Mouse (Mus musculus): ENCODE data around the gene Hectd4. TPM values are rescaled to one million over a fixed set of nuclear protein-coding genes. Genes with fewer than 3 reads are reported as not detected.
"Not testable (repeated sequence)": the region's sequence is repeated elsewhere in the genome, so short reads cannot be mapped to it uniquely, and the experiment has no call there.

Hectd4 gene
- polyA plus RNA-seq, 1 experiment from 2014 or later, result 35.4 TPM

- DNase-seq, result no peak
- WGBS, result 79% methylated on average over 1 of the region's 1 CpGs
These were observed 17.6 kb upstream of the Hectd4 start for GRCm38 (mm10) chr5:121202467-121202866.

GRCm38 (mm10) chr5:121204132-121205089 is 15.6 kb upstream of the Hectd4 start, which contains the start of gene Rpl6:
TSS of gene Rpl6 (plus strand) at chr5:121204481.
- Histone ChIP-seq H3K9me3 (ENCODE audit: control insufficient read depth, low read length) (no peaks in the 10 kb centered on the region), H3K27me3 (ENCODE audit: control insufficient read depth, insufficient read depth, low read length) (no peaks in the 10 kb centered on the region), H3K4me2 (ENCODE audit: low read length) (peak within 1 kb of the TSS; percentile 81), H3K9ac (replicated peaks; ENCODE audit: low read length) (peak within 1 kb of the TSS; percentile 97), H3K36me3 (ENCODE audit: control insufficient read depth, insufficient read depth, low read length) (peaks cover 40% of the 10 kb centered on the region), H3K27ac (replicated peaks; ENCODE audit: low read depth, low read length) (peak within 1 kb of the TSS; percentile 85), H3K4me3 (replicated peaks; ENCODE audit: low read depth, low read length) (peak within 1 kb of the TSS; percentile 96), H3K4me1 (ENCODE audit: control insufficient read depth, insufficient read depth, low read length) (peaks cover 6% of the 10 kb centered on the region; the same call in 1 of the 2 replicates)
- ATAC-seq (ENCODE audit: low FRiP score, low TSS enrichment) (peak; percentile 90), DNase-seq (peak; percentile 93)
- 2% methylated on average over 52 of the region's 52 CpGs for WGBS

More at GRCm38 (mm10) chr5:121202467-121202866, 17.6 kb upstream of the Hectd4 start:
- Histone ChIP-seq H3K36me3 (ENCODE audit: control insufficient read depth, insufficient read depth, low read length) (peaks cover 20% of the 10 kb centered on the region), H3K4me2 (ENCODE audit: low read length) (no peak overlapping the region), H3K9ac (replicated peaks; ENCODE audit: low read length) (no peak overlapping the region), H3K4me3 (replicated peaks; ENCODE audit: low read depth, low read length) (no peak overlapping the region), H3K27me3 (ENCODE audit: control insufficient read depth, insufficient read depth, low read length) (no peaks in the 10 kb centered on the region), H3K4me1 (ENCODE audit: control insufficient read depth, insufficient read depth, low read length) (peaks cover 6% of the 10 kb centered on the region; the same call in 1 of the 2 replicates), H3K9me3 (ENCODE audit: control insufficient read depth, low read length) (no peaks in the 10 kb centered on the region), H3K27ac (replicated peaks; ENCODE audit: low read depth, low read length) (no peak overlapping the region)
- ATAC-seq (ENCODE audit: low FRiP score, low TSS enrichment), result no peak

GRCm38 (mm10) chr5:121205537-121206130 is 14.4 kb upstream of the Hectd4 start:
- H3K27ac ChIP-seq (replicated peaks; ENCODE audit: low read depth, low read length); DNase-seq; H3K9me3 ChIP-seq (ENCODE audit: control insufficient read depth, low read length); H3K4me3 ChIP-seq (replicated peaks; ENCODE audit: low read depth, low read length); H3K27me3 ChIP-seq (ENCODE audit: control insufficient read depth, insufficient read depth, low read length); H3K9ac ChIP-seq (replicated peaks; ENCODE audit: low read length); ATAC-seq (ENCODE audit: low FRiP score, low TSS enrichment); H3K4me1 ChIP-seq (ENCODE audit: control insufficient read depth, insufficient read depth, low read length): not testable (repeated sequence)
- WGBS, result 83% methylated on average over 8 of the region's 10 CpGs
- peak overlapping the region; percentile 81 for H3K4me2 ChIP-seq (ENCODE audit: low read length)
- H3K36me3 ChIP-seq (ENCODE audit: control insufficient read depth, insufficient read depth, low read length), result peaks cover 52% of the 10 kb centered on the region

- no peak overlapping the region for H3K4me2 ChIP-seq (ENCODE audit: low read length)
- no peak overlapping the region for H3K27ac ChIP-seq (replicated peaks; ENCODE audit: low read depth, low read length)
- DNase-seq (no peak), ATAC-seq (ENCODE audit: low FRiP score, low TSS enrichment) (no peak)
- H3K4me3 ChIP-seq (replicated peaks; ENCODE audit: low read depth, low read length), result no peak overlapping the region
- H3K4me1 ChIP-seq (ENCODE audit: control insufficient read depth, insufficient read depth, low read length), result peaks cover 6% of the 10 kb centered on the region; the same call in 1 of the 2 replicates
- 84% methylated on average over 9 of the region's 9 CpGs for whole genome bisulfite sequencing
- no peak overlapping the region for H3K9ac ChIP-seq (replicated peaks; ENCODE audit: low read length)
- H3K9me3 ChIP-seq (ENCODE audit: control insufficient read depth, low read length), result no peaks in the 10 kb centered on the region
- peaks cover 61% of the 10 kb centered on the region for H3K36me3 ChIP-seq (ENCODE audit: control insufficient read depth, insufficient read depth, low read length)
- no peaks in the 10 kb centered on the region for H3K27me3 ChIP-seq (ENCODE audit: control insufficient read depth, insufficient read depth, low read length)
These were observed 13.5 kb upstream of the Hectd4 start for GRCm38 (mm10) chr5:121206540-121206939.

- ATAC-seq (ENCODE audit: low FRiP score, low TSS enrichment) (no peak), DNase-seq (no peak)
- Histone ChIP-seq H3K9me3 (ENCODE audit: control insufficient read depth, low read length) (no peaks in the 10 kb centered on the region), H3K4me2 (ENCODE audit: low read length) (no peak overlapping the region), H3K27ac (replicated peaks; ENCODE audit: low read depth, low read length) (no peak overlapping the region), H3K4me1 (ENCODE audit: control insufficient read depth, insufficient read depth, low read length) (peaks cover 6% of the 10 kb centered on the region; the same call in 1 of the 2 replicates), H3K4me3 (replicated peaks; ENCODE audit: low read depth, low read length) (no peak overlapping the region), H3K27me3 (ENCODE audit: control insufficient read depth, insufficient read depth, low read length) (no peaks in the 10 kb centered on the region), H3K36me3 (ENCODE audit: control insufficient read depth, insufficient read depth, low read length) (peaks cover 65% of the 10 kb centered on the region), H3K9ac (replicated peaks; ENCODE audit: low read length) (no peak overlapping the region)
- WGBS, result 94% methylated on average over 3 of the region's 3 CpGs
These were observed 13.0 kb upstream of the Hectd4 start for GRCm38 (mm10) chr5:121206984-121207383.

GRCm38 (mm10) chr5:121209755-121210600 is 10.0 kb upstream of the Hectd4 start:
- Histone ChIP-seq H3K9ac (replicated peaks; ENCODE audit: low read length) (no peak overlapping the region), H3K36me3 (ENCODE audit: control insufficient read depth, insufficient read depth, low read length) (peaks cover 76% of the 10 kb centered on the region), H3K9me3 (ENCODE audit: control insufficient read depth, low read length) (no peaks in the 10 kb centered on the region), H3K4me3 (replicated peaks; ENCODE audit: low read depth, low read length) (no peak overlapping the region), H3K4me2 (ENCODE audit: low read length) (no peak overlapping the region), H3K4me1 (ENCODE audit: control insufficient read depth, insufficient read depth, low read length) (peaks cover 6% of the 10 kb centered on the region; the same call in 1 of the 2 replicates), H3K27me3 (ENCODE audit: control insufficient read depth, insufficient read depth, low read length) (no peaks in the 10 kb centered on the region), H3K27ac (replicated peaks; ENCODE audit: low read depth, low read length) (no peak overlapping the region)
- DNase-seq, result no peak
- ATAC-seq (ENCODE audit: low FRiP score, low TSS enrichment), result no peak
- WGBS, result 90% methylated on average over 9 of the region's 9 CpGs

- Histone ChIP-seq H3K36me3 (ENCODE audit: control insufficient read depth, insufficient read depth, low read length) (peaks cover 75% of the 10 kb centered on the region), H3K27me3 (ENCODE audit: control insufficient read depth, insufficient read depth, low read length) (no peaks in the 10 kb centered on the region), H3K9ac (replicated peaks; ENCODE audit: low read length) (no peak overlapping the region), H3K4me2 (ENCODE audit: low read length) (no peak overlapping the region), H3K4me3 (replicated peaks; ENCODE audit: low read depth, low read length) (no peak overlapping the region), H3K9me3 (ENCODE audit: control insufficient read depth, low read length) (no peaks in the 10 kb centered on the region), H3K4me1 (ENCODE audit: control insufficient read depth, insufficient read depth, low read length) (peaks cover 6% of the 10 kb centered on the region; the same call in 1 of the 2 replicates), H3K27ac (replicated peaks; ENCODE audit: low read depth, low read length) (no peak overlapping the region)
- WGBS, result 97% methylated on average over 1 of the region's 1 CpGs
- ATAC-seq (ENCODE audit: low FRiP score, low TSS enrichment) (no peak), DNase-seq (no peak)
These were observed 9.5 kb upstream of the Hectd4 start for GRCm38 (mm10) chr5:121210601-121210924.

GRCm38 (mm10) chr5:121212108-121212507 is 7.9 kb upstream of the Hectd4 start:
- Histone ChIP-seq H3K9me3 (ENCODE audit: control insufficient read depth, low read length) (no peaks in the 10 kb centered on the region), H3K27me3 (ENCODE audit: control insufficient read depth, insufficient read depth, low read length) (no peaks in the 10 kb centered on the region), H3K4me3 (replicated peaks; ENCODE audit: low read depth, low read length) (no peak overlapping the region), H3K27ac (replicated peaks; ENCODE audit: low read depth, low read length) (no peak overlapping the region), H3K4me2 (ENCODE audit: low read length) (no peak overlapping the region), H3K9ac (replicated peaks; ENCODE audit: low read length) (no peak overlapping the region), H3K36me3 (ENCODE audit: control insufficient read depth, insufficient read depth, low read length) (peaks cover 60% of the 10 kb centered on the region), H3K4me1 (ENCODE audit: control insufficient read depth, insufficient read depth, low read length) (no peaks in the 10 kb centered on the region)
- ATAC-seq (ENCODE audit: low FRiP score, low TSS enrichment) (no peak), DNase-seq (no peak)
- WGBS, result 91% methylated on average over 6 of the region's 6 CpGs
